Comparison of ENCODE assay signal across 20 mouse cellular contexts in genomic region chr12:76608997-76609565, GRCm38 (mm10).
DNase-seq lines count a peak whose midpoint lies in the region; ATAC-seq and TF ChIP-seq lines count a peak whose summit lies in the region.
"Had no signal": no experiment of that assay in that cellular context is flagged by ENCODE, and none has a peak within 500 bp of the region (broad histone marks: within the 10 kb centered on the region; RNA-seq: fewer than 3 reads in every experiment).

No protein-coding gene starts in this region.

- no peak overlapping the region for H3K4me2 ChIP-seq in midbrain, embryonic 11.5 days
- H3K4me2 ChIP-seq in midbrain, embryonic 14.5 days (ENCODE audit: low read length) = no peak overlapping the region
- H3K4me2 ChIP-seq: embryonic facial prominence, embryonic 15.5 days; heart, embryonic 13.5 days; hindbrain, embryonic 12.5 days had no signal

- no peak overlapping the region for H3K4me3 ChIP-seq in midbrain, embryonic 11.5 days (ENCODE audit: low read depth, low read length)
- no peak overlapping the region for H3K4me3 ChIP-seq in midbrain, embryonic 14.5 days (replicated peaks; ENCODE audit: low read depth, low read length)
- peak overlapping the region; percentile 41 for H3K4me3 ChIP-seq in ES-Bruce4 (ENCODE audit: low read depth, low read length)
- H3K4me3 ChIP-seq in lung, adult 2 months (replicated peaks; ENCODE audit: extremely low read depth, low read depth, low read length) = no peak overlapping the region
- H3K4me3 ChIP-seq: embryonic facial prominence, embryonic 15.5 days; erythroblast, embryonic 14.5 days; forebrain, embryonic 10.5 days; gastrocnemius, adult 2 months; heart, embryonic 13.5 days; hindbrain, embryonic 12.5 days had no signal

- 82% methylated on average over 15 of the region's 15 CpGs for WGBS in midbrain, embryonic 11.5 days
- 87% methylated on average over 15 of the region's 15 CpGs for WGBS in midbrain, embryonic 14.5 days
- WGBS in lung, adult 2 months = 70% methylated on average over 15 of the region's 15 CpGs

- ATAC-seq in midbrain, embryonic 11.5 days (ENCODE audit: low FRiP score) = no peak
- no peak for ATAC-seq in midbrain, embryonic 14.5 days (ENCODE audit: low FRiP score, low TSS enrichment)
- ATAC-seq: forebrain, embryonic 14.5 days; inflammation-experienced regulatory T-cells, adult 6 months; intestine, postnatal 0 days had no signal

- TF ChIP-seq EP300 in ES-Bruce4 (IDR thresholded peaks at IDR 0.05; ENCODE audit: insufficient read depth, low read depth, low read length) = no peak

- H3K27me3 ChIP-seq in midbrain, embryonic 11.5 days (ENCODE audit: control insufficient read depth, insufficient read depth, low read length) = no peaks in the 10 kb centered on the region
- H3K27me3 ChIP-seq in midbrain, embryonic 14.5 days (ENCODE audit: control insufficient read depth, insufficient read depth, low read length) = no peaks in the 10 kb centered on the region
- H3K27me3 ChIP-seq in ES-Bruce4 (ENCODE audit: control insufficient read depth, insufficient read depth, low read length, poor library complexity, severe bottlenecking) = no peaks in the 10 kb centered on the region
- H3K27me3 ChIP-seq: embryonic facial prominence, embryonic 15.5 days had no signal

- no peaks in the 10 kb centered on the region for H3K9me3 ChIP-seq in midbrain, embryonic 11.5 days (ENCODE audit: control insufficient read depth, low read length)
- no peaks in the 10 kb centered on the region for H3K9me3 ChIP-seq in midbrain, embryonic 14.5 days (ENCODE audit: control insufficient read depth, low read length)
- no peaks in the 10 kb centered on the region for H3K9me3 ChIP-seq in ES-Bruce4 (replicated peaks; ENCODE audit: control insufficient read depth, insufficient read depth, low read length, poor library complexity, severe bottlenecking)
- H3K9me3 ChIP-seq: embryonic facial prominence, embryonic 15.5 days; forebrain, embryonic 10.5 days; heart, embryonic 13.5 days; hindbrain, embryonic 12.5 days had no signal

- no peak overlapping the region for H3K9ac ChIP-seq in midbrain, embryonic 11.5 days (ENCODE audit: low read length)
- no peak overlapping the region for H3K9ac ChIP-seq in midbrain, embryonic 14.5 days (replicated peaks; ENCODE audit: low read length)
- no peak overlapping the region for H3K9ac ChIP-seq in ES-Bruce4 (ENCODE audit: low read depth, poor library complexity, severe bottlenecking)
- H3K9ac ChIP-seq: embryonic facial prominence, embryonic 15.5 days; heart, embryonic 13.5 days; hindbrain, embryonic 12.5 days had no signal

- TF ChIP-seq POLR2A in ES-Bruce4 (IDR thresholded peaks at IDR 0.05; ENCODE audit: insufficient read depth, low read length) = no peak
- no peak for TF ChIP-seq POLR2A in lung, adult 2 months (IDR thresholded peaks at IDR 0.05; ENCODE audit: borderline replicate concordance, extremely low read depth, low read depth, low read length)

- H3K27ac ChIP-seq in midbrain, embryonic 11.5 days (ENCODE audit: low read depth, low read length) = no peak overlapping the region
- H3K27ac ChIP-seq in midbrain, embryonic 14.5 days (replicated peaks; ENCODE audit: low read depth, low read length) = no peak overlapping the region
- H3K27ac ChIP-seq in ES-Bruce4 (ENCODE audit: insufficient read depth, low read length) = no peak overlapping the region
- H3K27ac ChIP-seq: embryonic facial prominence, embryonic 15.5 days; forebrain, embryonic 10.5 days; gastrocnemius, adult 2 months; heart, embryonic 13.5 days; hindbrain, embryonic 12.5 days had no signal

- no peaks in the 10 kb centered on the region for H3K4me1 ChIP-seq in midbrain, embryonic 11.5 days (ENCODE audit: control insufficient read depth, insufficient read depth, low read length)
- H3K4me1 ChIP-seq in midbrain, embryonic 14.5 days (ENCODE audit: control insufficient read depth, insufficient read depth, low read length) = no peaks in the 10 kb centered on the region
- no peaks in the 10 kb centered on the region for H3K4me1 ChIP-seq in ES-Bruce4 (ENCODE audit: control insufficient read depth, insufficient read depth, low read length)
- H3K4me1 ChIP-seq in lung, adult 2 months (ENCODE audit: control insufficient read depth, insufficient read depth, low read length) = no peaks in the 10 kb centered on the region
- H3K4me1 ChIP-seq: embryonic facial prominence, embryonic 15.5 days; hindbrain, embryonic 12.5 days had no signal

- H3K36me3 ChIP-seq in midbrain, embryonic 11.5 days (ENCODE audit: control insufficient read depth, insufficient read depth, low read length) = no peaks in the 10 kb centered on the region
- no peaks in the 10 kb centered on the region for H3K36me3 ChIP-seq in midbrain, embryonic 14.5 days (ENCODE audit: control insufficient read depth, insufficient read depth, low read length)
- H3K36me3 ChIP-seq in ES-Bruce4 (ENCODE audit: control insufficient read depth, insufficient read depth, low read length, poor library complexity, severe bottlenecking) = no peaks in the 10 kb centered on the region
- H3K36me3 ChIP-seq: embryonic facial prominence, embryonic 15.5 days; forebrain, embryonic 10.5 days; hindbrain, embryonic 12.5 days had no signal

- no peak for TF ChIP-seq CTCF in ES-Bruce4 (IDR thresholded peaks at IDR 0.05; ENCODE audit: low read depth, low read length)
- TF ChIP-seq CTCF in lung, adult 2 months (IDR thresholded peaks at IDR 0.05; ENCODE audit: insufficient read depth, low read length) = no peak

- peak; percentile 62 for DNase-seq in adrenal gland, postnatal 14 days
- DNase-seq in adrenal gland, adult 18-20 months (ENCODE audit: low spot score in 2 of 2) = no peak
- peak; percentile 47 for DNase-seq in midbrain, embryonic 11.5 days (ENCODE audit: low spot score, missing footprints)
- DNase-seq in midbrain, embryonic 14.5 days = no peak
- DNase-seq in ZHBTc4 (ENCODE audit: low read depth, low spot score) = peak; percentile 43
- no peak for DNase-seq in lung, adult 2 months
- DNase-seq: cerebellum, adult 18-20 months; embryo, embryonic 11 days; gastrocnemius, adult 2 months; gastrocnemius, postnatal 25 days; heart, postnatal 4 days had no signal

Comparison
In these comparisons a context has a peak if more than half of its experiments do, and no peak if none do; other contexts are left out.
1. DNase-seq: peak in adrenal gland, postnatal 14 days (single experiment), midbrain, embryonic 11.5 days (single experiment) and ZHBTc4 (single experiment); none in adrenal gland, adult 18-20 months (0 of 2), midbrain, embryonic 14.5 days (single experiment) and lung, adult 2 months (single experiment).